Comparison of ENCODE assay signal across 9 mouse cellular contexts in the genomic region with DNA sequence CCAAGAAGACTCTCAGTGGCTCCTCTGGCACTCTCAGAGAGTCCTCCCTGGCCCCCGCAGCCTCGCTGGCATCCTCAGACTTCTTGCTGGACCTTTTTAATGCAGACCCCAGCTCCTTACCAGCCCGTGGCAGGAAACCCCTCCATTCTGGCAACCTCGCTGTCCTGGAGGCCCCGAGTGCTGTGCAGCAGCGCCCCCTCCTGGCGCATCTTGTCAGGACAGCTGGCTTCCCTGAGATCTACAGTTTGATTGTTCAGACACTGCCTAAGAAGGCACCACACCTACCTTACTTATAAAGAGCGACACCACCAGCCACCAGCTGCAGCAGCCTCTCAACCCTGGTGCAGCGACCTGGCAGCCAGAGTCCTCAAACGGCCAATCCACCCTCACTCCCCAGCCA. TPM values are rescaled to one million over a fixed set of nuclear protein-coding genes. Genes with fewer than 3 reads are reported as not detected.
DNase-seq lines count a peak whose midpoint lies in the region; ATAC-seq lines count a peak whose summit lies in the region.
"Had no signal": no experiment of that assay in that cellular context is flagged by ENCODE, and none has a peak within 500 bp of the region (broad histone marks: within the 10 kb centered on the region; RNA-seq: fewer than 3 reads in every experiment).

No protein-coding gene starts in this region.

- no peak overlapping the region for H3K4me2 ChIP-seq in hindbrain, embryonic 11.5 days (replicated peaks; ENCODE audit: low read depth, low read length)

- WGBS in hindbrain, embryonic 11.5 days: 13% methylated on average over 10 of the region's 10 CpGs

- H3K36me3 ChIP-seq in hindbrain, embryonic 11.5 days (ENCODE audit: control insufficient read depth, insufficient read depth, low read length): no peaks in the 10 kb centered on the region

- no peak overlapping the region for H3K4me3 ChIP-seq in hindbrain, embryonic 11.5 days (ENCODE audit: low read depth, low read length)
- H3K4me3 ChIP-seq: myocyte had no signal

- peaks cover 23% of the 10 kb centered on the region for H3K27me3 ChIP-seq in hindbrain, embryonic 11.5 days (ENCODE audit: control insufficient read depth, insufficient read depth, low read length)

- intact Hi-C loops in left cerebral cortex, postnatal 36 days (cut with DNase I): no loop called here

- H3K9me3 ChIP-seq in hindbrain, embryonic 11.5 days (ENCODE audit: control insufficient read depth, low read length): no peaks in the 10 kb centered on the region

- H3K27ac ChIP-seq in hindbrain, embryonic 11.5 days (ENCODE audit: low read depth, low read length): no peak overlapping the region

- DNase-seq in ovary, postnatal 10 days (ENCODE audit: low spot score): peak; percentile 48
- DNase-seq in ovary, adult 18-20 months (ENCODE audit: low spot score): no peak
- DNase-seq in adrenal gland, postnatal 25 days: peak; percentile 59
- peak; percentile 67 for DNase-seq in embryo, embryonic 11.5 days (ENCODE audit: low read depth, low spot score)
- DNase-seq in hindbrain, embryonic 11.5 days (ENCODE audit: low spot score): peak; percentile 92
- DNase-seq in left cerebral cortex, postnatal 36 days (ENCODE audit: low spot score in 2 of 2): peak; percentile 44 to 45
- DNase-seq in naive thymus-derived CD4-positive, alpha-beta T cell, adult 2 months (ENCODE audit: low read depth): peak; percentile 18
- DNase-seq in urinary bladder, postnatal 25 days (ENCODE audit: low spot score): peak; percentile 58

- peak; percentile 36; the same call in 1 of the 2 replicates for ATAC-seq in hindbrain, embryonic 11.5 days (ENCODE audit: low FRiP score)

- H3K9ac ChIP-seq in hindbrain, embryonic 11.5 days (ENCODE audit: low read depth, low read length): no peak overlapping the region

- peaks cover 11% of the 10 kb centered on the region; the same call in 1 of the 2 replicates for H3K4me1 ChIP-seq in hindbrain, embryonic 11.5 days (replicated peaks; ENCODE audit: control insufficient read depth, insufficient read depth, low read length)

RNA-seq across cellular contexts. Expression of gene Slc25a48, which starts 4.7 kb away (rescaled TPM):
- total RNA-seq in adrenal gland, postnatal 25 days (2021): 1.7 and 2.0 TPM in 2 replicates
- polyA plus RNA-seq in hindbrain, embryonic 11.5 days (2014; fragmentation: Nextera tagmentation; extraction: Ambion mirVana): 0.05 and 0.06 TPM in 2 replicates
- total RNA-seq in left cerebral cortex, postnatal 36 days (2021): under 1 TPM in 1 of 2 experiments, not detected in 1; 0.11 TPM
- polyA plus RNA-seq: myocyte had no signal

RNA-seq across cellular contexts. Expression of gene Gm3045, which starts 7.1 kb away (rescaled TPM):
- not detected in 2 replicates for total RNA-seq in adrenal gland, postnatal 25 days (2021)
- polyA plus RNA-seq in hindbrain, embryonic 11.5 days (2014; fragmentation: Nextera tagmentation; extraction: Ambion mirVana): not detected in 2 replicates
- not detected for total RNA-seq in left cerebral cortex, postnatal 36 days (2021)
- polyA plus RNA-seq: myocyte had no signal

RNA-seq across cellular contexts. Expression of gene Il9, which starts 48.6 kb away (rescaled TPM):
- not detected in 2 replicates for total RNA-seq in adrenal gland, postnatal 25 days (2021)
- not detected in 2 replicates for polyA plus RNA-seq in hindbrain, embryonic 11.5 days (2014; fragmentation: Nextera tagmentation; extraction: Ambion mirVana)
- not detected for total RNA-seq in left cerebral cortex, postnatal 36 days (2021)
- polyA plus RNA-seq: myocyte had no signal
